Mouse (Mus musculus) embryonic facial prominence, embryonic 13.5 days (tissue): ENCODE results near the gene Fut2. TPM values are rescaled to one million over a fixed set of nuclear protein-coding genes. Genes with fewer than 3 reads are reported as not detected.

Experiments used
- ATAC-seq: fragments of 200-750 bp; cut with Nextera tagmentation; 2 replicates; pipeline ENCODE4 v1.8.0; 2017; ENCODE audit warnings: low read depth; ENCODE audit not compliant: insufficient number of reproducible peaks, insufficient read depth, low FRiP score, low TSS enrichment
- H3K27ac ChIP-seq: fragments of 300-500 bp; sonication (generic); 2 replicates; pipeline ENCODE4 v1.5.1; 2015; ENCODE audit warnings: moderate library complexity, mild to moderate bottlenecking, inconsistent platforms
- H3K27me3 ChIP-seq: fragments of 300-500 bp; sonication (generic); 2 replicates; pipeline ENCODE4 v1.6.1; 2015; ENCODE audit warnings: mild to moderate bottlenecking, inconsistent platforms
- H3K36me3 ChIP-seq: fragments of 300-500 bp; sonication (generic); 2 replicates; pipeline ENCODE4 v1.6.1; 2015; ENCODE audit warnings: mild to moderate bottlenecking, inconsistent platforms
- H3K4me1 ChIP-seq: fragments of 300-500 bp; sonication (generic); 2 replicates; pipeline ENCODE4 v1.6.1; 2015; ENCODE audit warnings: inconsistent platforms
- H3K4me2 ChIP-seq: fragments of 300-500 bp; sonication (generic); 2 replicates; pipeline ENCODE4 v1.6.1; 2015; ENCODE audit warnings: moderate library complexity, mild to moderate bottlenecking, inconsistent platforms
- H3K4me3 ChIP-seq: fragments of 300-500 bp; sonication (generic); 2 replicates; pipeline ENCODE4 v1.5.1; 2015; ENCODE audit warnings: mild to moderate bottlenecking, inconsistent platforms
- H3K9ac ChIP-seq: fragments of 300-500 bp; sonication (generic); 2 replicates; pipeline ENCODE4 v1.6.1; 2015; ENCODE audit warnings: mild to moderate bottlenecking, inconsistent platforms
- H3K9me3 ChIP-seq: fragments of 300-500 bp; sonication (generic); 2 replicates; pipeline ENCODE4 v1.6.1; 2016; ENCODE audit warnings: inconsistent platforms
- WGBS: fragments of 180-500 bp; shearing (Covaris S2); methylation state at CpG from one replicate; pipeline ENCODE4 v1.1.7; 2015; ENCODE audit warnings: mixed read lengths; 5-methylcytosine and 5-hydroxymethylcytosine counted together
- polyA plus RNA-seq: library from polyadenylated mRNA; unstranded; fragments of >200 nt; fragmentation: Nextera tagmentation; extraction: Ambion mirVana; gene quantifications from 2 replicates; pipeline ENCODE4 v1.2.1, GENCODE M21; 2015

Gene Fut2
- polyA plus RNA-seq: 0.45 and 0.54 TPM in 2 replicates

GRCm38 (mm10) chr7:45666161-45666560 is at the start of gene Fut2:
Gene Fut2 (minus strand): TSS chr7:45666394.
- WGBS: 74% methylated on average over 7 of the region's 7 CpGs
- H3K9ac ChIP-seq: 0 out of 2 replicates have a peak within 1 kb of the TSS, but pooled peaks have one; percentile 16
- H3K4me3 ChIP-seq: no peak within 1 kb of the TSS
- H3K4me2 ChIP-seq: peak within 1 kb of the TSS; percentile 16; the same call in 1 of the 2 replicates
- no peaks in the 10 kb centered on the region for H3K27me3 ChIP-seq
- ATAC-seq: no peak
- no peak within 1 kb of the TSS for H3K27ac ChIP-seq
- peaks cover 19% of the 10 kb centered on the region for H3K4me1 ChIP-seq
- H3K9me3 ChIP-seq: peaks cover 3% of the 10 kb centered on the region; the same call in 1 of the 2 replicates
- H3K36me3 ChIP-seq: no peaks in the 10 kb centered on the region

GRCm38 (mm10) chr7:45715090-45715708 is 49.0 kb upstream of the Fut2 start, which contains the start of gene Rpl18:
Gene Rpl18 (plus strand): TSS chr7:45715457.
- peak within 1 kb of the TSS; percentile 83 for H3K4me3 ChIP-seq
- 8% methylated on average over 34 of the region's 34 CpGs for WGBS
- H3K4me1 ChIP-seq: peaks cover 45% of the 10 kb centered on the region
- peak within 1 kb of the TSS; percentile 93 for H3K4me2 ChIP-seq
- H3K27me3 ChIP-seq: no peaks in the 10 kb centered on the region
- H3K27ac ChIP-seq: peak within 1 kb of the TSS; percentile 74
- H3K9ac ChIP-seq: peak within 1 kb of the TSS; percentile 74
- H3K36me3 ChIP-seq: peaks cover 47% of the 10 kb centered on the region
- peak; percentile 89 for ATAC-seq
- H3K9me3 ChIP-seq: no peaks in the 10 kb centered on the region

DNA sequence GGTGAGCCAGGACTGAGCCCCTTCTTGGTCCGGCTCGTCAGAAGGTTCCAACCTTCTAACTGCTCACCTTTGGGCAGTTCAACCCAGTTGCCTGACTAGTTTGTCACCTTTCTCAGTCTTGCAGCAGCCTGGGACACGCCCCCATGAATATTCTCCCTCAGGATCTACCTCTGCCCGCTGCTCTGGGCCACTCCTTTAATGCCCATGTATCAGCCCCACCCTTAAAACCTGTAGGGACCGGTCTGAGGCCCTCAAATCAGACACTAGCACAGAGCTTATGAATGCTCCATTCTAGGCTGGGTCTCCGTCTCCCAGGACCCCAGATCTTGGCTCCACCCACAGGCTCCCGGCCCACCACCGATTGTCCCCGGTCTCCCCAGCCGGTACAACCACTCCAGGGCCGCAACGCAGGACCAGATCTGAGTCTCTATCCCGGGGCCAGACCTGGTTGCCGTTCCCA is 48.5 kb upstream of the Fut2 start:
- H3K4me1 ChIP-seq: peaks cover 40% of the 10 kb centered on the region
- H3K9ac ChIP-seq: peak overlapping the region; percentile 74
- peak; percentile 50 for ATAC-seq
- H3K9me3 ChIP-seq: no peaks in the 10 kb centered on the region
- H3K27ac ChIP-seq: peak overlapping the region; percentile 29
- peaks cover 47% of the 10 kb centered on the region for H3K36me3 ChIP-seq
- 4% methylated on average over 14 of the region's 14 CpGs for WGBS
- peak overlapping the region; percentile 93 for H3K4me2 ChIP-seq
- H3K4me3 ChIP-seq: peak overlapping the region; percentile 83
- no peaks in the 10 kb centered on the region for H3K27me3 ChIP-seq

- Histone ChIP-seq H3K36me3 (peaks cover 47% of the 10 kb centered on the region), H3K4me3 (peak overlapping the region; percentile 83), H3K4me1 (peaks cover 40% of the 10 kb centered on the region), H3K9ac (peak overlapping the region; percentile 74), H3K4me2 (peak overlapping the region; percentile 93), H3K27ac (peak overlapping the region; percentile 29), H3K27me3 (no peaks in the 10 kb centered on the region), H3K9me3 (no peaks in the 10 kb centered on the region)
- 73% methylated on average over 6 of the region's 6 CpGs for WGBS
- no peak for ATAC-seq
These were observed 47.8 kb upstream of the Fut2 start for GRCm38 (mm10) chr7:45713881-45714520.

DNA sequence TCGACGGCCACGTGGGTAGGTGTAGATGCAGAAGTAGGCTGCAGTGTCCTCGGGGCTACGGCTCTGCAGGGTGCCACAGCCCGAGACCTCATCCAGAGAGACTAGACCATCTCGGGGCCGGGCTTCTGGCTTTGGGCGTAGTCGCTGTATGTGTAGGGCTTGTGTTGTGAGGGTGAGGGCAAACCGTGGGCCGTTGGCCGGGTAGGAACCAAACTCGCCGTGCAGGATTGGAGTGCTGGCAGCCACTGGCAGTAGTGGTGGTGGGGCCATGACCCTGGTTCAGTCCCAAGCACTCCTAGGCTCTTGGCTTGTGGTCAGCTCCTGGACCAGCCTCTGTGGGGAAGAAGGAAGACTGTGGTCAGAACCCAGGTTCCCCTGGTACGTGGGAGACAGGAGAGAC is 47.2 kb upstream of the Fut2 start:
- no peaks in the 10 kb centered on the region for H3K9me3 ChIP-seq
- H3K27me3 ChIP-seq: no peaks in the 10 kb centered on the region
- ATAC-seq: no peak
- WGBS: 93% methylated on average over 16 of the region's 16 CpGs
- no peak overlapping the region for H3K4me2 ChIP-seq
- H3K27ac ChIP-seq: no peak overlapping the region
- H3K36me3 ChIP-seq: peaks cover 48% of the 10 kb centered on the region
- no peak overlapping the region for H3K9ac ChIP-seq
- no peak overlapping the region for H3K4me3 ChIP-seq
- peaks cover 42% of the 10 kb centered on the region for H3K4me1 ChIP-seq

DNA sequence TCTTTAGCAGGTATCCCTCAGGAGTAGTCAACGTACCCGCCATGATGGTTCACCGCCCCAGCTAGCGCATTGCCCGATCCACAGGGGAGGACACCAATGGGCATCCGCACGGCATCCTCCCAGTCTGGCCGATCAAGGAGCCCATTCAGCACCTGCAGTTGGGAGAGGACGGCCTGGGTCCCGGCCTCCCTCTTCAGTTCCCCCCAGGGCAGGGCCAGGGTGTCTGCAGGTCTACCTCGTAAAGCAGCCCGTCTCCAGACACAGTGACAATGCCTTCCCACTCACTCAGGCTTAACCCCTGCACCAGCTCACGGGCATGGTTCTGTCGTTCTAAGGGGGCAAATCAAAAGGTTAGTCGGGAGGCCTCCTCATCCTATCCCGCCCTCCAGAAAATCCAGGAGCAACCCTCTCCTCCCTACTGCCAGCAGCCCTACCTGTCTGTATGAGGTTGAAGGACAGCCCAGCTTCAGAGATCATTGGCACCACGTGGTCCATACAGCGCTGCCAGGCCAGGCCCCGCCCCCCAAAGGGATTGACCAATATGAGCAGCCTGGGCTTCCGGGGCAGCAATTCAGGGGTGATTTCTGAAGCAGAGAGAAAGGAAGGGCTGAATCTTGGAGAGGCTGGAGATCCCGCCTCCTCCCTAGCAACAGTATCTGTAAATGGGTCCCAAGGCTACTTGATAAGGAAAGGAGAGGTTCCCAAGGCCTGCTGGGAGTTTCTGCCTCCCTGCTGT is 46.0 kb upstream of the Fut2 start:
- no peak overlapping the region for H3K4me3 ChIP-seq

GRCm38 (mm10) chr7:45711316-45712021 is 45.3 kb upstream of the Fut2 start:
- 90% methylated on average over 24 of the region's 24 CpGs for WGBS
- no peak for ATAC-seq
- no peaks in the 10 kb centered on the region for H3K27me3 ChIP-seq
- peaks cover 52% of the 10 kb centered on the region for H3K4me1 ChIP-seq
- H3K9ac ChIP-seq: no peak overlapping the region
- no peak overlapping the region for H3K27ac ChIP-seq
- no peak overlapping the region for H3K4me3 ChIP-seq
- H3K36me3 ChIP-seq: peaks cover 48% of the 10 kb centered on the region
- H3K9me3 ChIP-seq: no peaks in the 10 kb centered on the region
- no peak overlapping the region for H3K4me2 ChIP-seq

More for the DNA sequence above, 46.0 kb upstream of the Fut2 start:
- Histone ChIP-seq H3K4me2 (no peak overlapping the region), H3K9ac (no peak overlapping the region), H3K27me3 (no peaks in the 10 kb centered on the region), H3K27ac (no peak overlapping the region), H3K4me1 (peaks cover 54% of the 10 kb centered on the region), H3K36me3 (peaks cover 48% of the 10 kb centered on the region), H3K9me3 (no peaks in the 10 kb centered on the region)
- 90% methylated on average over 21 of the region's 21 CpGs for WGBS
- no peak for ATAC-seq

GRCm38 (mm10) chr7:45710477-45711191 is 44.4 kb upstream of the Fut2 start:
- H3K4me1 ChIP-seq: peaks cover 52% of the 10 kb centered on the region

GRCm38 (mm10) chr7:45709677-45710355 is 43.6 kb upstream of the Fut2 start:
- peaks cover 52% of the 10 kb centered on the region for H3K4me1 ChIP-seq
- 0 out of 2 replicates have a peak overlapping the region, but pooled peaks have one; percentile 52 for H3K9ac ChIP-seq

More at GRCm38 (mm10) chr7:45710477-45711191, 44.4 kb upstream of the Fut2 start:
- ATAC-seq: no peak
- Histone ChIP-seq H3K9ac (no peak overlapping the region), H3K9me3 (no peaks in the 10 kb centered on the region), H3K4me3 (no peak overlapping the region), H3K27me3 (no peaks in the 10 kb centered on the region), H3K27ac (no peak overlapping the region), H3K36me3 (peaks cover 48% of the 10 kb centered on the region), H3K4me2 (no peak overlapping the region)
- 90% methylated on average over 20 of the region's 20 CpGs for WGBS

DNA sequence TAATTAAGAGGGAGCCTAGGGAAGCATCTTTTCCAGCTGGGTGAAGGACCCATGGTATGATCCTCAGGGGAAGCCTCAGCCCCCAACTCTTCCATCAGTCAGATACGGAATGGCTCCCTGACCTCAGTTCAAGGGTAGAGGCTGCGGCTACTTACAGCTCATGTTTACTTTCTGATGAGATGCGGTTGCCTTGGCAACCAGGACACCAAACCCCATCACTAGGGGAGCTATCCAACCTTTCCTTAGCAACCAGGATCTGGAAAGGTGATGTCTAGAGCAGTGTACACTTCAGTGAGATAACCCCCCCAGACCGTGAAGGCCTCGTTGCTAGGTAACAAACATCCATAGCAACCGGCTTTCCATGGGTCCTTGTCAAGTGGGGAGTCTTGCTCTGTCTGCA is 42.8 kb upstream of the Fut2 start:
- no peak overlapping the region for H3K27ac ChIP-seq
- H3K4me1 ChIP-seq: peaks cover 47% of the 10 kb centered on the region
- no peak for ATAC-seq
- H3K4me3 ChIP-seq: no peak overlapping the region
- H3K27me3 ChIP-seq: no peaks in the 10 kb centered on the region
- H3K4me2 ChIP-seq: peak overlapping the region; percentile 97; the same call in 1 of the 2 replicates
- H3K36me3 ChIP-seq: peaks cover 48% of the 10 kb centered on the region
- 0 out of 2 replicates have a peak overlapping the region, but pooled peaks have one; percentile 52 for H3K9ac ChIP-seq
- 50% methylated on average over 6 of the region's 6 CpGs for WGBS
- H3K9me3 ChIP-seq: no peaks in the 10 kb centered on the region

More at GRCm38 (mm10) chr7:45709677-45710355, 43.6 kb upstream of the Fut2 start:
- 74% methylated on average over 14 of the region's 14 CpGs for WGBS
- Histone ChIP-seq H3K4me2 (no peak overlapping the region), H3K9me3 (no peaks in the 10 kb centered on the region), H3K4me3 (no peak overlapping the region), H3K36me3 (peaks cover 48% of the 10 kb centered on the region), H3K27me3 (no peaks in the 10 kb centered on the region), H3K27ac (peak overlapping the region; percentile 39; the same call in 1 of the 2 replicates)
- no peak for ATAC-seq
